Mouse (Mus musculus) thymus, adult 18-20 months (tissue): ENCODE results near the gene Dusp14.

Experiments used
- DNase-seq, 2 experiments: peaks; one replicate each; pipeline ENCODE4 v3.0.0; 2022; ENCODE audit warnings: mixed read lengths in 2 of 2

Dusp14 gene

GRCm38 (mm10) chr11:84066071-84066481 is 3.0 kb downstream of the Dusp14 start:
- DNase-seq, result no peak

DNA sequence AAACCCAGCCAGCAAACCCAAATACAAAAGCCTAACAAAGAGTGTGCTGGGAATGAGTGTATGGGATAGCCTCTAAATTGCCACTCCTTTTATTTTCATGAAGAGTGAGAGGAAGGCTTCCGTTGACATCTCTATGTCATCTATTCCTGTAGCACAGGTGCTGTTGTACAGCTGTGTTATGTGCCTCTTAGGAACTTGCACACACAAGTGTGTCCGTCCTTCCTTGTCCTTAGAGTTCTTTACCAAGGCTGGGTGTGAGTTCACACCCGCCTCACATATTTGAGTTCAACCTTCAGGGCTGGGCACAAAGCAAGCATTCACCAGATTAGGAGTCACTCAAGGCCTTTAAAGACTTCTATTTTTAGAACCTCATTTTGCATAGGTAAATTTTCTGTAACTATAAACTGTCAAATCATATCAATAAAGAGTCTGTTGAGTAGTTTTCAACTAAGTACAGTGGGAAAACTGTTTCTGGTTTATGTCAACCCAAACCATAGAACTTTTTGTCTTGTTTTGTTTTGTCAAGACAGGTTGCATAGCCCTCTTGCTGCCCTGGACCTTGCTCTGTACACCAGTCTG is 5.3 kb downstream of the Dusp14 start:
- DNase-seq, result no peak

DNA sequence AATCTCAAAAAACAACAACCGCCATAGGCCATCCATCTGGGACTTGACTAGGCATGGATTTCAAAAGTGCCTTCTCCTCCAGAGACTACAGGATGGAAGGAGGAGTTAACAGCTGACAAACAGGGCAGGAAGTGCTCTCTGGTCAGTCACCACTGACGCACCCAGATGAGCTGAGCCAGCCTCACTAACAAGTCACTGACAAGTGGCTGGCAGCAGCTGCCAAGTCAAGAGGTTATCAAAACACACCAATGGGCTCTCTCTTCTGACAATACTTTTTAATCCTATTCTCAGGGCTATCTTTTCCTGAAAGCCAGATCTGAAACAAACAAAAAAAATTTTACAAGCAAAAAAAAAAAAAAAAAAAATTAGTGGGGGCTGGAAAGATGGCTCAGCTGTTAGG is 6.3 kb downstream of the Dusp14 start:
- no peak for DNase-seq

DNA sequence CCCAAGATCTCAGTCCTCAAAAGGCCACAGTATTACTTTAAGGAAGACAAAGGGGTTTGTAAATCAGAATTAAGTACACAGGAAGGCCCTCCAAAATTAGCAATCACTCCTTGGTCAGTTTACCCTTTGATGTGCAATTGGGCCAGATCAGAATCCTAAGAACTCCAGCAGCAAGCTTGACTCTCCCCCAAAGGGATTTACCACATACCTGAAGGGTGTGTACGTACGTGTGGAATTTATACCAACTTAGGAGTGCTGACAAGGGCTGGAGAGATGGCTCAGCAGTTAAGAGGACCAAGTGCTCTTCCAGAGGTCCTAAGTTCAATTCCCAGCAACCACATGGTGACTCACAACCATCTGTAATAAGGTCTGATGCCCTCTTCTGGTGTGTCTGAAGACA is 7.2 kb downstream of the Dusp14 start:
- DNase-seq, result no peak

- no peak for DNase-seq
Measured at GRCm38 (mm10) chr11:84060635-84061034, 8.4 kb downstream of the Dusp14 start.

- no peak for DNase-seq
Measured at GRCm38 (mm10) chr11:84059784-84060183, 9.3 kb downstream of the Dusp14 start.

DNA sequence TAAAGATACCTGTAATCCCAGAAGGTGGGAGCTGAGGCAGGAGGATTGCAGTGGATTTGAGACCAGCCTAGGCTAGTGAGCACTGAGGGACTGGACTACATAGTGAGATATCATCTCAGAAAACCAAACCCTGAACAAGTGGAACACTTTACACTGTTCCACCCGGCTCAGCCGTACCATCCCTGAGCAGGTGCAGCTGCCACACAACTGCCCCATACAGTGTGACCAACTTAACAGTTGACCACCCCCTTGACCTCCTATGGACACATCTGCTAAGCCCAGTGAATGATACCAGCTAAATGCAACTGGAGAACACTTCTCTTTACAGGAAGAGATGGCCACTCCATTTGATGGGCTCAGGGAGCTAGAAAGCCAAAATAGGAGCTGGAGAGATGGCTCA is 11.6 kb downstream of the Dusp14 start:
- no peak for DNase-seq

- no peak for DNase-seq
Measured at GRCm38 (mm10) chr11:84053524-84054163, 15.4 kb downstream of the Dusp14 start.

DNA sequence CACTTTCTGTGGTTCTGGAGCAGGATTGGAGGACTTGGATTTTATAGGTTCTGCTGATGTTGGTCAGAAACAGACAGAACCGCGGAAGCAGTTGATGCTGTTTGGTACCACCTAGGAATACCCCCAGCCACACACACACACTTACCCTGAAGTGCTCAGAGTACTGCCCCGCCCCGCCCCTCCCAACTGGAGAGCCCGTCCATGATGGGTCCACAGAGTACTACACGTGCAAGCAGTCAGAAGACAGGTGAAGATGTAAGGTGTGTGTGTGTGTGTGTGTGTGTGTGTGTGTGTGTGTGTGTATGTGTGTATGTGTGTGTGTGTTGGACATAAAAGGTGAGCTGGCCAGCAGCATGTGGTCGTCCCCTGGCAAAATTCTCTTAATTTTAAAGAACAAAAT is 16.0 kb downstream of the Dusp14 start:
- DNase-seq, result no peak

DNA sequence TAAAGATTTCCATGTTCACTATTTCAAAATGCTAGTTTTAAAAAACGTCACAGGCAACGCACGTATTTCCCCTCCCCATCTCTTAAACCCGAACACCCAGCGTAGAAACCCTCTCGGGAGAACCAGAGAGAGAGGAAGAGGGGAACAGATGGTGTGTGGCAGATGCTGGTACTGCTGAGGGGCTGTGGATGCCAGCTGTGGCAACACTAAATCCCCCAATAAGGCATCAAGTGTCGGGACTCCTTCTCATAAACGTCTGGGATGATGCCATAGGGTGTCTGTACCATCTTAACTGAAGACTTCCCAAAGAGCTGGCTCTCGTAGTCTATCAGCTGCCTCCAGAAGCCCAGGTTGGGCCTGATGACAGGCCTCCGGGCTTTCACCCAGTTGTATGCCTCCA is 20.6 kb downstream of the Dusp14 start:
- no peak for DNase-seq

- no peak for DNase-seq
Measured at GRCm38 (mm10) chr11:84047270-84047669, 21.8 kb downstream of the Dusp14 start.

DNA sequence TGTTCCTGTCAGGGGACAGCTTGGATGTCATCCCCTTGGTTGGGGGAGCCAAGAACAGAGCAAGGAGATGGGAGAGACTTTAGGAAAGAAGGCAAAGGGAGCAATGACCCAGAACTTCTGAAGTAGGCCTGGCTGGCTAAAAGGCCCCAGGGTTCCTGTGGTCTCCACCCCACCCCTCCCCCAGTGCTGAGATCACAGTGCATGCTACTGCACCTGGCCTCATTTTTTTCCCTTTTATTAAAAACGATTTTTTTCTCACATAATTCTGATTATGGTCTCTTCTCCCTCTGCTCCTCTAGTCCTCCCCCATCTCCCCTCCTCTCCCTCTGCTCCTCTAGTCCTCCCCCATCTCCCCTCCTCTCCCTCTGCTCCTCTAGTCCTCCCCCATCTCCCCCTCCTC is 24.1 kb downstream of the Dusp14 start:
- no peak for DNase-seq

GRCm38 (mm10) chr11:84042808-84043762 is 26.0 kb downstream of the Dusp14 start:
- no peak for DNase-seq

- no peak for DNase-seq
Measured at GRCm38 (mm10) chr11:84040621-84041020, 28.4 kb downstream of the Dusp14 start.

DNA sequence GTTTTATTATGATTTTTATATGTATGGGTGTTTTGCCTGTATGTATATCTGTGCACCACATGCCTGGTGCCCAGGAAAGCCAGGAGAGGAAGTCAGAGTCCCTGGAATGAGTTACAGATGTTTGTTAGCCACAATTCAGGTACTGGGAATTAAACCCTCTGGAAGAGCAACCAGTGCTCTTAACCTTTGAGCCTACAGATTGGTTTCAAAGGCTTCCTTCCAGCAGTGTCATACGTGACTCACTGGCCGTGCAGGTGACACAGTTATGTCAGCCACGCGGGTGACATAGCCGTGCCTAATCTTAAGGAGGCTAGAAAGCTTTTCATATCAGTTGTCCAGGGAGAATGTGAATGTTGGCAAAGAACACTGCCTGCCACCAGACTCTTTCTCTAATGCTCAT is 35.4 kb downstream of the Dusp14 start:
- DNase-seq, result no peak

DNA sequence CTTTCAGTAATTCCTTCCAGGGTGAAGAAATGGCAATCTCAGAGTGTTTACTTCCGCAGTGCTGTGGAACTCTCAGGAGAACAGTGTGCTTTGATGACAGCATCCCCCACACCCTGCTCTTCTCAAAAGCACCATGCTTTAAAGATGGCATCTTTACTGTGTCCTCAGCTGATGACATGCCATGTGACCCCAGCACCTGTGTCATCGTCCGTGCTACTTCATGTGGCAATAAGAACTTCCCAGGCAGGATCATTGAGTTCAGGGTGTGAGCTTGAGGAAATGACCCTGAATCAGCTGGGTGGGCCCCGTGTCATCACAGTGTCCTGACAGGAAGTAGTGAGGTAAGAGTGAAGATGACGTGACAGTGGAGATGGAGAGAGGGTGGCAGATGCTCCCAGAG is 36.5 kb downstream of the Dusp14 start:
- no peak for DNase-seq

DNA sequence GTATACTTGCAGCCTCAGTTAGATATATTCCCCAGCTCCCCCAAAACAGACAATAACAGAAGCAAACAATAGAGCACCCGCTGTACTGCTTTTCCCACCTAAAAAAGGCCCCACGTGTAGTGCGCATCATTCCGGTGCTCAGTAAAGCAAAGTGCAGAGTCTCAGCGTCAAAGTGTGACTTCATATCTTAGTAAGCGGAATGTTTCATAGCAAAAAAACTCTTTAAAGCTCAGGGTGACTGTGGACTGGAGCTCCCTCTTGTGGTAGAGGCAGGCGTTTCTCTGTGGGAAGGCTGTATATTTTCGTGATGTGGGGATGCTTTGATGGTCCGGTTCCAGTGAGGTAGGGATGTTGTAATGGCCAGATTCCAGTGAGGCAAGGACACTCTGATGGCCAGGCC is 37.1 kb downstream of the Dusp14 start:
- DNase-seq, result peak in 1 of 2 experiments; percentile 15

DNA sequence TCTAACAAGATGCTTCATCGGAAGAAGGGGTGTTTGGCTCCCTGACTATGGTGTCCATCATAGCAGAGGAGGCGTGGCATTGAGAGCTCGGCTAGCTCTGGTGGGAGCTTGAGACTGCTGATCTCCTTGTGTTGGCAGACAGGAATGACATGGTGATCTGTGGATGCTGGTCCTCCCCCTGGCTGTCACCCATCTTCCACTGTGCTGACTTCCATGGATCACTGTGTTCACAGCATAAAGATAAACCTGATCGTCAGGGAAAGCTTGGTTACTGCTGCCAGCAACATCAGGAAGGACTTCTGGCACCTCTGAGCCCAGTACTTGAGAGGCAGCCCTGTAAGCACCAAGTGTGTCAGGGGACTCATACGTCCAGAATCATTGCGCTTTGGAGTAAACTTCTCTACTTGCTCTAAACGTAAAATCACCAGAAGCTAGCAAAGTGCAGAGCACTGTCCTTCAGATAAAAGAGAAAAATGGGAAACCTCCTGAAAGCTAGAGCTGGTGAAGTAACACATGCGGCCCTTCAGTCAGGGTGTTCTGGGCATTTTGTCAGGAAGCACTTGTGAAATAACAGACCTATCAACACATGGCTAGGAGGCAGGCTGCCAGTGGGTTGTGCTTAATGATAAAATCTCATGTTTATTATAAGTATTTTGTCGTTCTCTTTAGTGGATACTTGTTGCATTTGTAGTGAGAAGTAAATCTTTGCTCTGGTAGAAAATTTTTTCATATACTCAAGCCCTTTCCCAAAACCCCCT is 40.6 kb downstream of the Dusp14 start:
- no peak for DNase-seq

GRCm38 (mm10) chr11:84027231-84027630 is 41.8 kb downstream of the Dusp14 start:
- DNase-seq, result no peak

DNA sequence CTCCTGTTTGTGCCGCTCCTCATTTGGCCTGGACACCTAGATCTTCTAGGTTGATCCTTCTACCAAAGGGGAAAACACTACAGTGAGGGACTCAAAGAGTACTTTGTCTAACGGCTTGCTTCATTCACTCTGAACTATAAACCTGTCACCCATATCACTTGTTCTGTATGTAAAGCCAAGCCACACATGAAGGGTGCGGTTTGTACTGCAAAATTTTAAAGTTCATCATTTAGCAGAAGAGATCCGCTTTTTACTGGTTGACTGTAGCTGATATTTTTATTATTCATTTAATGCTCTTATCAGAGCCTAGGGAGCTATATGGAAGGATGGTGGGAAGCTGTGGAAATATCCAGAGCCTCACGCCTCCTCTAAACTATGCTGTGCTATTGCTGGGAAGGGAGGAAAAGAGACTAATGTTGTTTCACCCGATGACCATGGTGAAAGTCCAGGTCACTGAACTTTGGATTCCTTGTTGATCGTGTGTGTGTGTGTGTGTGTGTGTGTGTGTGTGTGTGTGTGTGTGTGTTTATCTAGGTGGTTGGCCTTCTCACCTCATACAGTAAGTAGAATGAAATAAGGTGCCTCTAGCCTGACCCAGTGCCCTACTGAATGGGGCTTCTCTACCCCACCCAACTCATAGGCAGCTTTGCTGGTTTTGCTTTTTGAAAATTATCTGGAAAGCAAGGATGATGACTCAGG is 52.1 kb downstream of the Dusp14 start:
- DNase-seq, result no peak

DNA sequence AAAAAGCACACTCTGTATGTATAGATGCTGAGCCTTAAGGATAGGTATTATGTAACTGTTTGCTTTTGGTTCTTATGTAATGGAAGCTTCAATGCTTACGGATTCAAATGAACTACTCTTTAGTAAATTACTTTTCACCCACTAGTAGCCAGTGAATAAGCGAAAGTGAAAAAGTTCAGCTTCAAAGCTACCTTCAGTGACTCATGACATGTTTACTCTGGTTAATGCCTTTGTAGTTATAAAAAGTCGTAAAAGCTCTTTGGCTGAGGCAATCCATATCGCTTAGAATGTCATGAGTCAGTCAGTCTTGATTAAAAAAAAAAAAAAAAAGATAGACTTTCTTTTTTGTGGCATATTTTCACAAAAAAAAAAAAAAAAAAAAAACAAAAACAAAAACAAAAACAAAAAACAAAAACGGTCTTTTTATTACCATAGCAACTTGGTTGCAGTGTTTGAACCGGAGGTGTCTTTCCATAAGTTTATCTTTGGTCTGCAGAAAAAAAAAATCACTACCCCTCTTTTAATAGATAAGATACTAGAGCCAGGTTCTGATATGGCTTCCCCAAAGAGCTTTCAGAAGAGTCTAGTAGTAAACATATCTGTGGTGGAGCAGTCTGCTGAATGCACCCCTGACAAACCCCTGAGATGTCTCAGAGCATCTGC is 52.8 kb downstream of the Dusp14 start:
- no peak for DNase-seq

DNA sequence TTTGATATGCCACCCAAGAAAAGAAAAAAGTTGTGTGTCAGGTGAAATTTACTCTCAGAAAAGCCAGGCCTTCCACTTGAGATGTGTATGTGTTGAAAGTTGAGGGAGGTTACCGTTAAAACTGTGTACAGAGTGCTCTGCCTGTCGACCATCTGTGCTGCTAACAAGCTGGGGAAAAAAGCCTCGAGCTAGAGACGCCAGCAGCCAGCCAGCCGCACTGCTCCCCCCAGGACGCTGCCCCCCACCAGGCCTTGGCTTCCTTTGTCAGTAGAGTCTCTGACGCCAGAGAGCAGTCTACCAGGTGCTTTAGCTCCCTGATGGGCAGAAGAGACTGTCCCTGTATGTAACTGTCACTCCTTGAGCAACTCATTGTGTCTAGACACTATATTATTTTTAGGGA is 56.0 kb downstream of the Dusp14 start:
- peak; percentile 57 to 58 for DNase-seq
